ENCODE assay signal across 8 mouse cellular contexts in genomic region chr1:171045079-171045465, GRCm38 (mm10). TPM values are rescaled to one million over a fixed set of nuclear protein-coding genes. Genes with fewer than 3 reads are reported as not detected.
DNase-seq lines count a peak whose midpoint lies in the region; ATAC-seq and TF ChIP-seq lines count a peak whose summit lies in the region.

No protein-coding gene starts in this region.

- ATAC-seq in embryonic facial prominence, embryonic 11.5 days (replicated peaks; ENCODE audit: insufficient number of reproducible peaks, low FRiP score, low TSS enrichment, low read depth) = no peak
- ATAC-seq in hindbrain, embryonic 16.5 days = peak; percentile 18; the same call in 1 of the 2 replicates
- peak; percentile 26 for ATAC-seq in midbrain, embryonic 16.5 days

- intact Hi-C loops in gastrocnemius, postnatal 14 days (cut with DNase I; ENCODE audit: low total_unique reads) = no loop called here

- peak overlapping the region; percentile 72 for H3K4me3 ChIP-seq in layer of hippocampus, adult 2 months
- H3K4me3 ChIP-seq in embryonic facial prominence, embryonic 11.5 days (ENCODE audit: low read depth, low read length) = peak overlapping the region; percentile 48
- peak overlapping the region; percentile 68 for H3K4me3 ChIP-seq in hindbrain, embryonic 16.5 days (ENCODE audit: low read length)
- H3K4me3 ChIP-seq in midbrain, embryonic 16.5 days (ENCODE audit: low read depth, low read length) = peak overlapping the region; percentile 74

- H3K4me1 ChIP-seq in embryonic facial prominence, embryonic 11.5 days (ENCODE audit: control insufficient read depth, insufficient read depth, low read length) = no peaks in the 10 kb centered on the region
- peaks cover 2% of the 10 kb centered on the region; the same call in 1 of the 2 replicates for H3K4me1 ChIP-seq in hindbrain, embryonic 16.5 days (ENCODE audit: control insufficient read depth, insufficient read depth, low read depth, low read length)
- H3K4me1 ChIP-seq in midbrain, embryonic 16.5 days (ENCODE audit: control insufficient read depth, insufficient read depth, low read length) = peaks cover 4% of the 10 kb centered on the region; the same call in 1 of the 2 replicates

- TF ChIP-seq CTCF in layer of hippocampus, adult 2 months (conservative IDR thresholded peaks at IDR 0.05) = no peak

- 9% methylated on average over 14 of the region's 14 CpGs for WGBS in embryonic facial prominence, embryonic 11.5 days
- 5% methylated on average over 14 of the region's 14 CpGs for WGBS in hindbrain, embryonic 16.5 days
- WGBS in midbrain, embryonic 16.5 days = 5% methylated on average over 14 of the region's 14 CpGs

- no peaks in the 10 kb centered on the region for H3K27me3 ChIP-seq in embryonic facial prominence, embryonic 11.5 days (ENCODE audit: control insufficient read depth, insufficient read depth, low read length)
- no peaks in the 10 kb centered on the region for H3K27me3 ChIP-seq in hindbrain, embryonic 16.5 days (replicated peaks; ENCODE audit: control insufficient read depth, insufficient read depth, low read length)
- no peaks in the 10 kb centered on the region for H3K27me3 ChIP-seq in midbrain, embryonic 16.5 days (ENCODE audit: control insufficient read depth, insufficient read depth, low read depth, low read length)

- peak overlapping the region; percentile 36; the same call in 1 of the 2 replicates for H3K27ac ChIP-seq in layer of hippocampus, adult 2 months
- H3K27ac ChIP-seq in embryonic facial prominence, embryonic 11.5 days (replicated peaks; ENCODE audit: low read depth, low read length) = no peak overlapping the region
- no peak overlapping the region for H3K27ac ChIP-seq in hindbrain, embryonic 16.5 days (ENCODE audit: low read depth, low read length)
- H3K27ac ChIP-seq in midbrain, embryonic 16.5 days (ENCODE audit: low read length) = no peak overlapping the region

- no peaks in the 10 kb centered on the region for H3K9me3 ChIP-seq in embryonic facial prominence, embryonic 11.5 days (replicated peaks; ENCODE audit: control insufficient read depth, low read length)
- H3K9me3 ChIP-seq in hindbrain, embryonic 16.5 days (ENCODE audit: control insufficient read depth, low read length) = no peaks in the 10 kb centered on the region
- H3K9me3 ChIP-seq in midbrain, embryonic 16.5 days (replicated peaks; ENCODE audit: control insufficient read depth, low read length, poor library complexity, severe bottlenecking) = no peaks in the 10 kb centered on the region

- H3K4me2 ChIP-seq in embryonic facial prominence, embryonic 11.5 days (ENCODE audit: low read depth, low read length) = peak overlapping the region; percentile 45
- peak overlapping the region; percentile 57 for H3K4me2 ChIP-seq in hindbrain, embryonic 16.5 days (ENCODE audit: low read length)
- peak overlapping the region; percentile 46 for H3K4me2 ChIP-seq in midbrain, embryonic 16.5 days (ENCODE audit: low read length)

- DNase-seq in layer of hippocampus, adult 2 months (ENCODE audit: low spot score in 2 of 2) = no peak
- DNase-seq in layer of hippocampus, postnatal 10 days (ENCODE audit: low spot score in 2 of 2) = no peak
- DNase-seq in embryonic facial prominence, embryonic 11.5 days (ENCODE audit: low spot score) = no peak
- DNase-seq in right cerebral cortex, adult 2 months (ENCODE audit: low spot score in 2 of 2) = no peak
- DNase-seq in gastrocnemius, postnatal 14 days = no peak
- no peak for DNase-seq in right cerebral cortex, postnatal 10 days (ENCODE audit: low spot score in 2 of 2)

- no peak overlapping the region for H3K9ac ChIP-seq in embryonic facial prominence, embryonic 11.5 days (replicated peaks; ENCODE audit: low read length)
- H3K9ac ChIP-seq in hindbrain, embryonic 16.5 days (ENCODE audit: low read depth, low read length) = peak overlapping the region; percentile 52; the same call in 1 of the 2 replicates
- peak overlapping the region; percentile 16; the same call in 1 of the 2 replicates for H3K9ac ChIP-seq in midbrain, embryonic 16.5 days (ENCODE audit: low read depth, low read length)

- no peaks in the 10 kb centered on the region for H3K36me3 ChIP-seq in embryonic facial prominence, embryonic 11.5 days (replicated peaks; ENCODE audit: control insufficient read depth, insufficient read depth, low read depth, low read length)
- no peaks in the 10 kb centered on the region for H3K36me3 ChIP-seq in hindbrain, embryonic 16.5 days (ENCODE audit: control insufficient read depth, insufficient read depth, low read length)
- no peaks in the 10 kb centered on the region for H3K36me3 ChIP-seq in midbrain, embryonic 16.5 days (ENCODE audit: control insufficient read depth, insufficient read depth, low read length)

RNA-seq across cellular contexts. Expression of gene Fcgr3, which starts 19.7 kb away (rescaled TPM):
- 10 to 100 TPM; 12.0 to 12.3 TPM for total RNA-seq in layer of hippocampus, adult 2 months (2021)
- total RNA-seq in layer of hippocampus, postnatal 10 days (2021) = 10 to 100 TPM; 10.5 to 12.7 TPM
- polyA plus RNA-seq in embryonic facial prominence, embryonic 11.5 days (2014; fragmentation: Nextera tagmentation; extraction: Ambion mirVana) = 6.5 and 7.9 TPM in 2 replicates
- polyA plus RNA-seq in hindbrain, embryonic 16.5 days (2015; fragmentation: Nextera tagmentation; extraction: Ambion mirVana) = 9.8 and 11.5 TPM in 2 replicates
- polyA plus RNA-seq in midbrain, embryonic 16.5 days (2015; fragmentation: Nextera tagmentation; extraction: Ambion mirVana) = 6.8 and 9.0 TPM in 2 replicates
- total RNA-seq in gastrocnemius, postnatal 14 days (2021) = 1 to 10 TPM; 7.0 to 7.4 TPM

RNA-seq across cellular contexts. Expression of gene Fcgr4, which starts 26.4 kb away (rescaled TPM):
- total RNA-seq in layer of hippocampus, adult 2 months (2021) = not detected
- not detected for total RNA-seq in layer of hippocampus, postnatal 10 days (2021)
- polyA plus RNA-seq in embryonic facial prominence, embryonic 11.5 days (2014; fragmentation: Nextera tagmentation; extraction: Ambion mirVana) = 0.17 and 0.22 TPM in 2 replicates
- 0.20 and 0.40 TPM in 2 replicates for polyA plus RNA-seq in hindbrain, embryonic 16.5 days (2015; fragmentation: Nextera tagmentation; extraction: Ambion mirVana)
- 0.14 and 0.16 TPM in 2 replicates for polyA plus RNA-seq in midbrain, embryonic 16.5 days (2015; fragmentation: Nextera tagmentation; extraction: Ambion mirVana)
- total RNA-seq in gastrocnemius, postnatal 14 days (2021) = not detected
